Mouse (Mus musculus) midbrain, embryonic 14.5 days (tissue): Measurements from ENCODE around the gene Lrrc10. TPM values are rescaled to one million over a fixed set of nuclear protein-coding genes. Genes with fewer than 3 reads are reported as not detected.

Experiments
- ATAC-seq: fragments of 200-750 bp; cut with Nextera tagmentation; 2 replicates; pipeline ENCODE4 v1.8.0; 2017; ENCODE audit warnings: moderate number of reproducible peaks, moderate library complexity; ENCODE audit not compliant: low FRiP score, low TSS enrichment
- DNase-seq: peaks from one replicate; pipeline ENCODE4 v3.0.0-alpha.2; 2015
- H3K27ac ChIP-seq: fragments of 300-500 bp; sonication (generic); replicated peaks from 2 replicates; pipeline ENCODE4 v1.5.1; 2014; ENCODE audit warnings: mild to moderate bottlenecking, low read depth, low read length, moderate library complexity
- H3K27me3 ChIP-seq: fragments of 300-500 bp; sonication (generic); 2 replicates; pipeline ENCODE4 v1.6.1; 2014; ENCODE audit warnings: low read length, control low read depth, mixed read lengths; ENCODE audit not compliant: control insufficient read depth, insufficient read depth
- H3K36me3 ChIP-seq: fragments of 300-500 bp; sonication (generic); 2 replicates; pipeline ENCODE4 v1.6.1; 2014; ENCODE audit warnings: low read length, control low read depth; ENCODE audit not compliant: control insufficient read depth, insufficient read depth
- H3K4me1 ChIP-seq: fragments of 300-500 bp; sonication (generic); 2 replicates; pipeline ENCODE4 v1.6.1; 2014; ENCODE audit warnings: mild to moderate bottlenecking, antibody characterized with exemption, low read length, control low read depth; ENCODE audit not compliant: control insufficient read depth, insufficient read depth
- H3K4me2 ChIP-seq: fragments of 300-500 bp; sonication (generic); 2 replicates; pipeline ENCODE4 v1.6.1; 2014; ENCODE audit warnings: mild to moderate bottlenecking, low read length, moderate library complexity
- H3K4me3 ChIP-seq: fragments of 300-500 bp; sonication (generic); replicated peaks from 2 replicates; pipeline ENCODE4 v1.5.1; 2014; ENCODE audit warnings: low read depth, low read length
- H3K9ac ChIP-seq: fragments of 300-500 bp; sonication (generic); replicated peaks from 2 replicates; pipeline ENCODE4 v1.6.1; 2014; ENCODE audit warnings: mild to moderate bottlenecking, low read length, moderate library complexity
- H3K9me3 ChIP-seq: fragments of 300-500 bp; sonication (generic); 2 replicates; pipeline ENCODE4 v1.6.1; 2016; ENCODE audit warnings: low read length, control low read depth, mixed read lengths; ENCODE audit not compliant: control insufficient read depth
- WGBS: fragments of 180-500 bp; shearing (Covaris S2); extraction: QIAGEN DNeasy Blood & Tissue Kit; methylation state at CpG from one replicate; pipeline ENCODE4 v1.1.7; 2014; 5-methylcytosine and 5-hydroxymethylcytosine counted together
- polyA plus RNA-seq: library from polyadenylated mRNA; unstranded; fragments of >200 nt; fragmentation: Nextera tagmentation; extraction: Ambion mirVana; gene quantifications from 2 replicates; pipeline ENCODE4 v1.2.1, GENCODE M21; 2014

Lrrc10 gene
- polyA plus RNA-seq, 1 experiment from 2014 or later = not detected

DNA sequence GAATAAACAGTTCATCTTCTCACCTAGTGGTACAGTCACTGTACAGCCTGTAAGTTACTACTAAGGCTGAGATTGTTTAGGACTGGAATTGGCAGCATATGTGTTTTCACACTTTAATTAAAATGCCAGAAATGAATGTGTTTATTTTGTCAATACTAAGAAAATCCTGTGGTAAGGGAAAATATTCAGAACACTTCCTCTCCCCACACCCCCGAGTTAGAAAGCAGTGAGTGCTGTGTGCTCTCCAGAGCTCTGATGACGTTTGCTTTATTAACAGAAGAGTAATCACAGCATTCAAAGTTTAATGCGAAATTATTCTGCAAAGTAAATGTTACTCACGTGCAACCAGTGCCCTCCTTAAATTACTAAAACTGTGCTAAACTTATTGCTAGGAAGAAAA, 44.5 kb downstream of the Lrrc10 start:
- no peak overlapping the region for H3K27ac ChIP-seq
- no peaks in the 10 kb centered on the region for H3K9me3 ChIP-seq
- 88% methylated on average over 4 of the region's 4 CpGs for WGBS
- no peak overlapping the region for H3K4me2 ChIP-seq
- DNase-seq = no peak
- H3K27me3 ChIP-seq = no peaks in the 10 kb centered on the region
- no peak overlapping the region for H3K4me3 ChIP-seq
- H3K36me3 ChIP-seq = 0 out of 2 replicates have a peak, but pooled peaks cover under 1% of the 10 kb centered on the region
- peaks cover 9% of the 10 kb centered on the region; the same call in 1 of the 2 replicates for H3K4me1 ChIP-seq
- ATAC-seq = no peak
- H3K9ac ChIP-seq = no peak overlapping the region

DNA sequence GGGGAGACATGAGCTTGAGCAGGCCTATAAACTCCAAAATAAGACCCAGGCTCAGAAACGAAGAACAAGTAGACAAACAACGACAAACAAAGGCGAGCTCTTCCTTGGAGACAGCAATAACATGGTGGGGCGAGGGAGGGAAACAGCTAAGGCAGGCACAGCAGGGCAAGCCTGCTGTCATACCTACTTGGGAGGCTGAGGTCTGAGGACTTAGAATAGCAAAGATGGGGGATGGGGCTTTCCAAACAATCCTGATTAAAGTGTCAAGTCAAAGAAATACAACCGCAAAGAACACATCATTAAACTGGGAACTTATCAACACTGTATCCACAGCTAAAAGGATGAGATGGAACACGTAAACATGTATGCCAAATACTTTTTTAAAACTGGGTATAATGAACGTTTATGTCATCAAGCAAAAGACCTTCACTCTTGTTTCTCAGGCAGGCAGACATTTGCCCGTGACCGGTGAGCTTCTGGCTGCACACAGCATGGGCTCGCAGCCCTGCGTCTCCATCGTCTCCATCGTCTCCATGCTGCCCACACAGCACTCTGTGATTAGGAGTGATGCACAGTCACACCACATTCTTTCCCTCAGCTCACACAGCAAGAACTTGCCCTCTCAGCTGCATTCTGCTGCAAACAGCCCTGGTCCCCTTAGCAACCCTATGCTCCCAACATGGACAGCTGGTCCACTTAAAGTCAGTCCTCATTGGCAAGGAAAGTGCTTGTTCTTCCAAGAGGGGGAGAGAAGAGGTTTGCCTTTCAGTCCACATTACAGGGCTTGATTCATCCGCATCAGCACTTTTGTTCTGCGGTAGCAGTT, 49.6 kb downstream of the Lrrc10 start:
- H3K4me2 ChIP-seq = no peak overlapping the region; the same call in 1 of the 2 replicates
- H3K4me1 ChIP-seq = peaks cover 14% of the 10 kb centered on the region; the same call in 1 of the 2 replicates
- H3K9ac ChIP-seq = no peak overlapping the region
- no peaks in the 10 kb centered on the region for H3K36me3 ChIP-seq
- no peaks in the 10 kb centered on the region for H3K9me3 ChIP-seq
- no peak overlapping the region for H3K4me3 ChIP-seq
- peak; percentile 70 for DNase-seq
- no peaks in the 10 kb centered on the region for H3K27me3 ChIP-seq
- peak; percentile 73; the same call in 1 of the 2 replicates for ATAC-seq
- WGBS = 18% methylated on average over 15 of the region's 15 CpGs
- H3K27ac ChIP-seq = peak overlapping the region; percentile 68

DNA sequence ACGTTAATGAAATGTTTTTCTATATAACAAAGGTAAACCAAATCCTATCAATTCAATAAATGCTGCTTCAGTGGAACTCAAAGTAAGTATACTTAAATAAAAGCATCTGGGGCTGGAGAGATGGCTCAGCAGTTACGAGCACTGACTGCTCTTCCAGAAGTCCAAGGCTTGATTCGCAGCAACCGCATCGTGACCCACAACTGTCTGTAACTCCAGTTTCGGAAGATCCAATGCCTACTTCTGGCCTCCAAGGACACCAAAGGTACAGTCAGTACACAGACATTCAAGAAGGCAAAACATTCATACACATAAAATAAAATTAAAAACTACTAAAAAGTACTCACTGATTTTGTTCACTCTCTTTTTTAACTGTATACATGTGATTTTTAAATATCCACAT, 51.0 kb downstream of the Lrrc10 start:
- no peaks in the 10 kb centered on the region for H3K9me3 ChIP-seq
- H3K4me1 ChIP-seq = peaks cover 14% of the 10 kb centered on the region; the same call in 1 of the 2 replicates
- H3K27me3 ChIP-seq = no peaks in the 10 kb centered on the region
- no peak overlapping the region for H3K4me3 ChIP-seq
- H3K9ac ChIP-seq = no peak overlapping the region
- H3K4me2 ChIP-seq = no peak overlapping the region
- DNase-seq (no peak), ATAC-seq (no peak)
- no peak overlapping the region for H3K27ac ChIP-seq
- H3K36me3 ChIP-seq = no peaks in the 10 kb centered on the region
- 90% methylated on average over 6 of the region's 6 CpGs for WGBS

Other genes with a start within 250 kb of the Lrrc10 start
- 0.14 TPM in 1 of 2 replicates, not detected in the other for gene Myrfl, start 148.4 kb upstream of the Lrrc10 start, polyA plus RNA-seq
- gene Rab3ip, start 94.6 kb upstream of the Lrrc10 start, polyA plus RNA-seq = 40.4 and 41.6 TPM in 2 replicates
- not detected in 2 replicates for gene Gm10271, start 72.7 kb upstream of the Lrrc10 start, polyA plus RNA-seq
- gene Best3, start 59.0 kb upstream of the Lrrc10 start, polyA plus RNA-seq = 0.12 TPM in 1 of 2 replicates, not detected in the other
- gene Cct2, start 18.5 kb downstream of the Lrrc10 start, polyA plus RNA-seq = 255 and 277 TPM in 2 replicates
- gene Frs2, start 103.2 kb downstream of the Lrrc10 start, polyA plus RNA-seq = 25.4 and 30.3 TPM in 2 replicates
- gene Yeats4, start 179.2 kb downstream of the Lrrc10 start, polyA plus RNA-seq = 144 and 145 TPM in 2 replicates
- gene 9530003J23Rik, start 193.4 kb downstream of the Lrrc10 start, polyA plus RNA-seq = not detected in 2 replicates
- gene Lyz2, start 237.0 kb downstream of the Lrrc10 start, polyA plus RNA-seq = 5.0 and 31.6 TPM in 2 replicates
- not detected in 2 replicates for gene Lyz1, start 247.5 kb downstream of the Lrrc10 start, polyA plus RNA-seq